Mouse (Mus musculus) MEL (cell line): ENCODE measurements around the gene Senp5. TPM values are rescaled to one million over a fixed set of nuclear protein-coding genes. Genes with fewer than 3 reads are reported as not detected.
"Not testable (repeated sequence)": the region's sequence is repeated elsewhere in the genome, so short reads cannot be mapped to it uniquely, and the experiment has no call there.

Source experiments
- DNase-seq: peaks from one replicate; pipeline ENCODE4 v3.0.0; 2011; ENCODE audit warnings: low read depth, low spot score
- H3K27ac ChIP-seq: 2 replicates; pipeline ENCODE4 v1.5.1; 2012; ENCODE audit warnings: low read depth, mild to moderate bottlenecking, control low read depth, low read length, moderate library complexity; ENCODE audit not compliant: control insufficient read depth
- H3K27me3 ChIP-seq, 2 experiments: fragments of 150-350 bp in 1 of 2; sonication (generic) in 1 of 2; 2 replicates each; pipeline ENCODE4 v1.6.1; 2012; ENCODE audit warnings: low read length in 2 of 2, mild to moderate bottlenecking in 2 of 2, improper control_type of control experiment in 1 of 2, moderate library complexity in 1 of 2; ENCODE audit not compliant: insufficient read depth in 2 of 2, control insufficient read depth in 1 of 2
- H3K36me3 ChIP-seq, 2 experiments: 2 replicates each; pipeline ENCODE4 v1.6.1; 2012 to 2014; ENCODE audit warnings: low read length in 2 of 2, improper control_type of control experiment in 1 of 2, inconsistent platforms in 1 of 2, mild to moderate bottlenecking in 1 of 2; ENCODE audit not compliant: insufficient read depth in 2 of 2, control insufficient read depth in 1 of 2
- H3K4me1 ChIP-seq, 2 experiments: fragments of 150-350 bp in 1 of 2; sonication (generic) in 1 of 2; 2 replicates each; pipeline ENCODE4 v1.6.1; 2012; ENCODE audit warnings: low read length in 2 of 2, improper control_type of control experiment in 1 of 2, mild to moderate bottlenecking in 1 of 2; ENCODE audit not compliant: insufficient read depth in 2 of 2, control insufficient read depth in 1 of 2
- H3K4me3 ChIP-seq, 2 experiments: fragments of 150-350 bp in 1 of 2; sonication (generic) in 1 of 2; 2 replicates each; pipeline ENCODE4 v1.5.1; 2012; ENCODE audit warnings: low read depth in 2 of 2, low read length in 2 of 2, mild to moderate bottlenecking in 2 of 2, moderate library complexity in 2 of 2, control low read depth in 1 of 2, improper control_type of control experiment in 1 of 2; ENCODE audit not compliant: control insufficient read depth in 1 of 2, insufficient read depth in 1 of 2
- H3K79me2 ChIP-seq: 2 replicates; pipeline ENCODE4 v1.6.1; 2012; ENCODE audit warnings: mild to moderate bottlenecking, low read length, moderate library complexity; ENCODE audit not compliant: control insufficient read depth, poor library complexity, insufficient read depth
- H3K9ac ChIP-seq: 2 replicates; pipeline ENCODE4 v1.6.1; 2012; ENCODE audit warnings: low read depth, mild to moderate bottlenecking, control low read depth, low read length, moderate library complexity; ENCODE audit not compliant: control insufficient read depth, poor library complexity, severe bottlenecking
- H3K9me3 ChIP-seq: fragments of 150-350 bp; sonication (generic); replicated peaks from 2 replicates; pipeline ENCODE4 v1.6.1; 2012; ENCODE audit warnings: mild to moderate bottlenecking, low read length, improper control_type of control experiment, moderate library complexity; ENCODE audit not compliant: insufficient read depth
- CHD1 ChIP-seq: IDR thresholded peaks from 2 replicates; pipeline ENCODE4 v1.6.1; 2012; ENCODE audit warnings: low read depth, mild to moderate bottlenecking, inconsistent platforms, low read length, improper control_type of control experiment
- E2F4 ChIP-seq: IDR thresholded peaks from 2 replicates; pipeline ENCODE4 v1.6.1; 2011; ENCODE audit warnings: low read depth, low read length, improper control_type of control experiment, borderline replicate concordance
- ELF1 ChIP-seq: IDR thresholded peaks from 2 replicates; pipeline ENCODE4 v1.6.1; 2014; ENCODE audit warnings: low read depth, mild to moderate bottlenecking, inconsistent platforms, low read length, improper control_type of control experiment, moderate library complexity
- EP300 ChIP-seq, 2 experiments: IDR thresholded peaks; 2 replicates each; pipeline ENCODE4 v1.6.1; 2011; ENCODE audit warnings: improper control_type of control experiment in 2 of 2, low read length in 2 of 2, low read depth in 1 of 2, mild to moderate bottlenecking in 1 of 2
- ETS1 ChIP-seq: IDR thresholded peaks from 2 replicates; pipeline ENCODE4 v1.6.1; 2012; ENCODE audit warnings: low read depth, mild to moderate bottlenecking, inconsistent platforms, low read length, improper control_type of control experiment, moderate library complexity
- GATA1 ChIP-seq: IDR thresholded peaks from 2 replicates; pipeline ENCODE4 v1.6.1; 2011; ENCODE audit warnings: low read depth, low read length, improper control_type of control experiment
- HCFC1 ChIP-seq: IDR thresholded peaks from 2 replicates; pipeline ENCODE4 v1.6.1; 2012; ENCODE audit warnings: low read depth, mild to moderate bottlenecking, inconsistent platforms, low read length, improper control_type of control experiment, moderate library complexity
- JUND ChIP-seq: IDR thresholded peaks from 2 replicates; pipeline ENCODE4 v1.6.1; 2011; ENCODE audit warnings: low read depth, mild to moderate bottlenecking, improper control_type of control experiment, low read length
- MAX ChIP-seq: IDR thresholded peaks from 2 replicates; pipeline ENCODE4 v1.6.1; 2011; ENCODE audit warnings: low read length, improper control_type of control experiment
- MEF2A ChIP-seq: IDR thresholded peaks from 2 replicates; pipeline ENCODE4 v1.6.1; 2014; ENCODE audit warnings: low read depth, mild to moderate bottlenecking, inconsistent platforms, low read length, improper control_type of control experiment; ENCODE audit not compliant: poor library complexity, insufficient replicate concordance, severe bottlenecking; ENCODE audit errors: extremely low read depth
- MXI1 ChIP-seq: IDR thresholded peaks from 2 replicates; pipeline ENCODE4 v1.6.1; 2011; ENCODE audit warnings: mild to moderate bottlenecking, low read depth, low read length, improper control_type of control experiment
- MYC ChIP-seq: IDR thresholded peaks from 2 replicates; pipeline ENCODE4 v1.6.1; 2011; ENCODE audit warnings: low read depth, mild to moderate bottlenecking, low read length, improper control_type of control experiment, moderate library complexity
- NRF1 ChIP-seq: IDR thresholded peaks from 2 replicates; pipeline ENCODE4 v1.6.1; 2014; ENCODE audit warnings: low read depth, mild to moderate bottlenecking, inconsistent platforms, low read length, improper control_type of control experiment, moderate library complexity; ENCODE audit not compliant: poor library complexity, insufficient read depth, severe bottlenecking
- POLR2AphosphoS2 ChIP-seq: IDR thresholded peaks from 2 replicates; pipeline ENCODE4 v1.6.1; 2011; ENCODE audit warnings: low read length, improper control_type of control experiment
- RAD21 ChIP-seq: IDR thresholded peaks from 2 replicates; pipeline ENCODE4 v1.6.1; 2011; ENCODE audit warnings: mild to moderate bottlenecking, low read depth, low read length, improper control_type of control experiment
- TBP ChIP-seq: IDR thresholded peaks from 2 replicates; pipeline ENCODE4 v1.8.0; 2011; ENCODE audit warnings: low read depth, low read length, improper control_type of control experiment
- TCF12 ChIP-seq: IDR thresholded peaks from 2 replicates; pipeline ENCODE4 v1.6.1; 2014; ENCODE audit warnings: low read depth, mild to moderate bottlenecking, inconsistent platforms, low read length, improper control_type of control experiment, moderate library complexity
- UBTF ChIP-seq: IDR thresholded peaks from 2 replicates; pipeline ENCODE4 v1.6.1; 2012; ENCODE audit warnings: low read depth, mild to moderate bottlenecking, inconsistent platforms, low read length, improper control_type of control experiment, moderate library complexity, borderline replicate concordance; ENCODE audit not compliant: insufficient read depth
- USF1 ChIP-seq: IDR thresholded peaks from 2 replicates; pipeline ENCODE4 v1.6.1; 2014; ENCODE audit warnings: low read depth, mild to moderate bottlenecking, inconsistent platforms, low read length, improper control_type of control experiment, moderate library complexity
- ZMIZ1 ChIP-seq: IDR thresholded peaks from 2 replicates; pipeline ENCODE4 v1.6.1; 2012; ENCODE audit warnings: low read depth, mild to moderate bottlenecking, inconsistent platforms, low read length, improper control_type of control experiment, moderate library complexity
- ZNF384 ChIP-seq: IDR thresholded peaks from 2 replicates; pipeline ENCODE4 v1.6.1; 2012; ENCODE audit warnings: low read depth, mild to moderate bottlenecking, inconsistent platforms, low read length, improper control_type of control experiment
- polyA plus RNA-seq, 2 experiments: library from polyadenylated mRNA; stranded (reverse) in 1 of 2; unstranded in 1 of 2; fragments of >175 nt in 1 of 2; fragments of >200 nt in 1 of 2; gene quantifications; 2 replicates each; pipeline versions ENCODE4 v1.2.1 to v1.2.4; 2012; ENCODE audit warnings: low replicate concordance in 2 of 2, low read depth in 1 of 2; ENCODE audit not compliant: insufficient read length in 2 of 2, insufficient read depth in 1 of 2, missing spikeins in 1 of 2
- total RNA-seq: library from RNA; depleted of rRNA; stranded (reverse); fragments of 300-350 nt; gene quantifications from 2 replicates; pipeline ENCODE4 v1.2.3, GENCODE M21; 2012

Gene Senp5
- total and polyA plus RNA-seq, 3 experiments, result 10.3 to 12.5 TPM; not detected in 1

DNA sequence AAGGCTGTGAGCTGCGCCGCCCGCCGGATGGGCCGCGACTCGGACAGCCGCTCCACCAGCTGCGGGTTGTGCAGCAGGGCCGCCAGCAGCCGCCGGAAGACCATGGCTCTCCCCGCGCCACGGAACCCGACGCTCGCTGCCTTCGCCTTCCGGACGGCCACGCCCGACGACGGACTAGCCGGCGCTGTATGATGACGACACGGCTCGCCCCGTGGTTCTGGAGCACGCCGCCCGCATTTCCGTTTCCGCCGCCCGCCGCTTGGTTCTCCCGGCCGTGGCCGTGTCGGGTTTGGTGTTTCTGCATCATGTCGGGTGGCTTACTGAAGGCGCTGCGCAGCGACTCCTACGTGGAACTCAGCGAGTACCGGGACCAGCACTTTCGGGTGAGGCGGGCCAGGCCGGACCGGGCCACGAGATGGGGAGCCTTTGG lies 54.7 kb downstream of the Senp5 start, which contains the start of the genes 0610012G03Rik and Ncbp2 (continued):
- TF ChIP-seq MEF2A (0 out of 2 replicates have a peak, but pooled peaks have one; percentile 71), ZNF384 (no peak), TCF12 (peak; percentile 81), ZMIZ1 (peak; percentile 82; the same call in 1 of the 2 replicates), GATA1 (no peak), E2F4 (no peak), ETS1 (peak; percentile 75), POLR2AphosphoS2 (peak; percentile 95)

GRCm38 (mm10) chr16:31947901-31948316 lies 55.2 kb downstream of the Senp5 start:
- Histone ChIP-seq H3K4me3 (peak overlapping the region; percentile 85 to 90), H3K27me3 (no peaks in the 10 kb centered on the region), H3K9ac (peak overlapping the region; percentile 90), H3K27ac (peak overlapping the region; percentile 32), H3K79me2 (peaks cover 63% of the 10 kb centered on the region), H3K36me3 (peaks cover 2 to 13% of the 10 kb centered on the region in 2 experiments; a peak in 3 of 4 replicates), H3K4me1 (peaks cover 4 to 9% of the 10 kb centered on the region in 2 experiments; a peak in 3 of 4 replicates), H3K9me3 (no peaks in the 10 kb centered on the region)
- peak; percentile 58 for DNase-seq
- TF ChIP-seq UBTF, result no peak
- no peak for TF ChIP-seq MAX
- no peak for TF ChIP-seq MYC
- no peak for TF ChIP-seq ZNF384
- TF ChIP-seq TBP, result no peak
- no peak for TF ChIP-seq MXI1
- no peak for TF ChIP-seq E2F4
- no peak for TF ChIP-seq ZMIZ1
- TF ChIP-seq NRF1, result no peak

GRCm38 (mm10) chr16:31947333-31947732 lies 55.8 kb downstream of the Senp5 start:
- Histone ChIP-seq H3K79me2 (peaks cover 60% of the 10 kb centered on the region), H3K9me3 (no peaks in the 10 kb centered on the region), H3K27me3 (no peaks in the 10 kb centered on the region), H3K36me3 (peaks cover 2 to 13% of the 10 kb centered on the region in 2 experiments; a peak in 3 of 4 replicates), H3K9ac (peak overlapping the region; percentile 90), H3K4me3 (peak overlapping the region; percentile 85 to 90), H3K4me1 (peaks cover 4 to 9% of the 10 kb centered on the region in 2 experiments; a peak in 3 of 4 replicates), H3K27ac (peak overlapping the region; percentile 32)
- DNase-seq, result peak; percentile 67
- TF ChIP-seq EP300 (IDR thresholded peaks at IDR 0.05; ENCODE audit: low read depth in 1 of 2, low read length in 2 of 2) (peak in 1 of 2 experiments; percentile 21; a peak in 1 of 4 replicates), E2F4 (no peak), USF1 (0 out of 2 replicates have a peak, but pooled peaks have one; percentile 5), NRF1 (no peak), ELF1 (no peak), ETS1 (0 out of 2 replicates have a peak, but pooled peaks have one; percentile 7), JUND (0 out of 2 replicates have a peak, but pooled peaks have one; percentile 13), HCFC1 (no peak), RAD21 (no peak), TBP (0 out of 2 replicates have a peak, but pooled peaks have one; percentile 15), UBTF (no peak), MEF2A (no peak), CHD1 (0 out of 2 replicates have a peak, but pooled peaks have one; percentile 47)

DNA sequence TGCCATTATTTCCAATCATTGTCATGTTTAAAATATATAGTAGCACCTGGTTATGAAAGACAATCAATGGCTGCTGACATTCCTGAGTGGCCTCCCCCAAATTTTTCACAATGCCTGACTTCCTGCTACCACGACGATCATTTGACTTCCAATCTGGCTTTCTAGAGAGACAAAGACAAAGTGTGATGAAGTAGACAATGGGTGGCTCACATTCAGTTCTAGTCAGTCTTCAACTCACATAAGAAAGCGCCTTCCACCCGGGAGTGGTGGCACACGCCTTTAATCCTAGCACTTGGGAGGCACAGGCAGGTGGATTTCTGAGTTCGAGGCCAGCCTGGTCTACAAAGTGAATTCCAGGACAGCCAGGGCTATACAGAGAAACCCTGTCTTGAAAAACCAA lies 57.1 kb downstream of the Senp5 start:
- H3K9ac ChIP-seq, DNase-seq, H3K9me3 ChIP-seq, H3K27me3 ChIP-seq, H3K27ac ChIP-seq, H3K4me3 ChIP-seq: not testable (repeated sequence)
- Histone ChIP-seq H3K36me3 (peaks cover 0 to 15% of the 10 kb centered on the region in 2 experiments; a peak in 3 of 4 replicates), H3K4me1 (peaks cover 4 to 13% of the 10 kb centered on the region in 2 experiments; a peak in 3 of 4 replicates), H3K79me2 (peaks cover 49% of the 10 kb centered on the region)
